Mouse (Mus musculus) left cerebral cortex, adult 8-10 months (tissue): ENCODE measurements around the gene Rab43. TPM values are rescaled to one million over a fixed set of nuclear protein-coding genes. Genes with fewer than 3 reads are reported as not detected.
"Not testable (repeated sequence)": the region's sequence is repeated elsewhere in the genome, so short reads cannot be mapped to it uniquely, and the experiment has no call there.

Experiments
- DNase-seq, 2 experiments: peaks; one replicate each; pipeline ENCODE4 v3.0.0; 2022; ENCODE audit warnings: low spot score in 2 of 2
- total RNA-seq, 4 experiments: library from RNA; stranded (reverse); gene quantifications; 2 replicates each; pipeline ENCODE4 v1.2.4; 2022

The Rab43 gene
- total RNA-seq, 4 experiments from 2014 or later: 14.4 to 22.1 (median 16.7) TPM

DNA sequence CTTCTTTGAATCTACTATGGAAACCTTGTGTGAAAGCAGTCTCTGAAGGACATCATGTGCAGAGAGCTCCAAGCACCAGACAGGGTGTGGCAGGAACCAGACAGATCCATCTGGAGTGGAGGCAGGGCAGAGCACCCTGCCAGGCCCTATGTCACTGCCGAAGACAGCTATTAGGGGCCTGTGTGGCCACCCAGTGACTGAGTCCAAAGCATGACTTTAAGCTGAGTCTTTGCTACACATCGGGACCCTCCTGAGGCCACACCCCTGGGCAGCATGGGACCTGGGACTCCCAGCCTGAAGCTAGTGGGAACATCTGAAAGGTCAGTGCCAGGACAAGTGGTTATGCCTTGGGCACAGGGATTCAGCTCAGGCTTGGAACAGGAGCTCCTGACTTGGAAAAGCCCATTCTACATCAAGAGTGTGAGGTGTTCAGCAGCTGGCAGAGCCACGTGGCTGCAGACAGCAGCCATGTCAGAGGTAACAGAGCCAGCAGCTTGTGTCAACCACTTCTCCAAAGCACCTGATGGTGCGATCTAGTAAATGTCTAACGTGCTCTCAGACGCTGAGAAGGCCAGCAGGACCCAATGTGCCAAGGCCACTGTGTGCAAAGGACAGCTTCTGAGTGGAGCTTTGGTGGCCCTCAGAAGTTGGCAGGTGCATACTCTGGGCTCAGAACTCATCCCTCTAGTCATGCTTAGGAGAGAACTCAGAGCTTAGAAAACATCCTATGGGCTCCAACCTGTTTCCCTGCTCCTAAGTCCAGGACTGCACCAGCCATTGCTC is 24.7 kb downstream of the Rab43 start:
- no peak for DNase-seq

DNA sequence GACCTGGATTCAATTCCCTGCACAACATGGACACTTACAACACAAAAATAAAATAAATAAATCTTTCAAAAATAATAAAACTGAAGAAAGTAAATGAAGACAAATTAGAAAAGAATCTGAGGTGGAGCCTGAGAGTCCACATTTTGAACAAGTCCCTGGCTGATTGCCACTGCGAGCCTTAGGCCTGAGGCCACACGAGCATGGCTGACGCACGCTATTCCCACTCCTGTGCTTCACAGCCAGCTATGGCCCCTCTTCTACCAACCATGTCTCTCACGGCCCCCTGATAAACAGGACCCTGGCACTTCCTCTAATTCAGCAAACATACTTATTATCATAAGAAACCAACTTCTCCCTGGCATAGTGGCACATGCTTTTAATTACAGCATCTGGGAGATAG is 25.3 kb downstream of the Rab43 start:
- DNase-seq: no peak

DNA sequence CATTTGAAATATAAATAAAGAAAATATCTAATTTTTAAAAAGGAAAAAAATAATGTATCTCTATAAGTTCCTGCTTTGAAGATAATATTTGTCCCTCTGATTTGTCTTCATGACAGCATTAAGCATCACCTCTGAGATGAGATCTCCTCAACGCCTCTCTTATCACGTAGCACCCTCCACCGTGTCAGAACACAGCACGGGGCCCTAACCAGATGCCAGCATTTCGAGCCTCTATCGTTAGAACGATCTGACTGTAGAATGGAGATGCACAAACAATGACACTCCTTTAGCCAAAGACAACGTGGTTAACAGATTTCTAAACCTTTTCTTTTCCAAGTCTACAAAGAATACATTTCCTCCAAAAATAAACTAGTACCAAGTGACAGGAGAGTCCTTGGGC is 27.9 kb downstream of the Rab43 start:
- DNase-seq: no peak

DNA sequence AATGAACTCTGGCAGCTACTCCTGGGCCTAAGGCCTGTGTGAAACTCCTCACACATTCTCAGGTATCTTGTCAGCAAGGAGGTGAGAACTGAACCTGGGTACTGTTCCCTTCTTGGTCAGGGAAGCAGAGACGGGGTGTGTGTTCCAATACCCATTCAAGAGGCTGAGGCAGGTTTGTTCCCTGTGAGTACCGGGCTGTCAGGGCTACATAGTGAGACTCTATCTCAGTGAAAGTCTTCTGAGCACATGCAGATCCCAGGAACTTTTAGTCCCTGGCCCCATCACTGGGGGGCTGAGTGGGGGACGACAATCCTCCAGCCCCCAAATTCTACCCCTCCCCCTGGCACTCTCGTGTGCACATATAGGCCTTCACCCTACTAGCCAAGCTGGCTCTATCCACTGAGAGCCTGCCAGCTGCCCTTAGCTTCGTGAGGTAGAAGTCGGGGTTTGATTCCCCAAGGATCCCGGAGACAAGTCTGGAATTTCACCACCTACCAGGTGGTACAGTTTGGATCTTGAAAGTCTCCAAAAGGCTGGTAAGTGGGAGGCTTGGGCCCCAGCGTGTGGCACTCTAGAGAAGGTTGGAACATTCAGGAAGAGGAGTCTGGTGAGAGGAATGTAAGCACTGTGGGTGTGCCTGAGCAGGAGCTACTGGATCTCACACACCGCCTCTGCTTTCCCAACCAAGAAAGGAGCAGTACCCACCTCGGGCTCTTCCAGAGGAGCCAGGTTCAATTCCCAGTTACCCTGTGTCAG is 31.2 kb downstream of the Rab43 start:
- DNase-seq: no peak

DNA sequence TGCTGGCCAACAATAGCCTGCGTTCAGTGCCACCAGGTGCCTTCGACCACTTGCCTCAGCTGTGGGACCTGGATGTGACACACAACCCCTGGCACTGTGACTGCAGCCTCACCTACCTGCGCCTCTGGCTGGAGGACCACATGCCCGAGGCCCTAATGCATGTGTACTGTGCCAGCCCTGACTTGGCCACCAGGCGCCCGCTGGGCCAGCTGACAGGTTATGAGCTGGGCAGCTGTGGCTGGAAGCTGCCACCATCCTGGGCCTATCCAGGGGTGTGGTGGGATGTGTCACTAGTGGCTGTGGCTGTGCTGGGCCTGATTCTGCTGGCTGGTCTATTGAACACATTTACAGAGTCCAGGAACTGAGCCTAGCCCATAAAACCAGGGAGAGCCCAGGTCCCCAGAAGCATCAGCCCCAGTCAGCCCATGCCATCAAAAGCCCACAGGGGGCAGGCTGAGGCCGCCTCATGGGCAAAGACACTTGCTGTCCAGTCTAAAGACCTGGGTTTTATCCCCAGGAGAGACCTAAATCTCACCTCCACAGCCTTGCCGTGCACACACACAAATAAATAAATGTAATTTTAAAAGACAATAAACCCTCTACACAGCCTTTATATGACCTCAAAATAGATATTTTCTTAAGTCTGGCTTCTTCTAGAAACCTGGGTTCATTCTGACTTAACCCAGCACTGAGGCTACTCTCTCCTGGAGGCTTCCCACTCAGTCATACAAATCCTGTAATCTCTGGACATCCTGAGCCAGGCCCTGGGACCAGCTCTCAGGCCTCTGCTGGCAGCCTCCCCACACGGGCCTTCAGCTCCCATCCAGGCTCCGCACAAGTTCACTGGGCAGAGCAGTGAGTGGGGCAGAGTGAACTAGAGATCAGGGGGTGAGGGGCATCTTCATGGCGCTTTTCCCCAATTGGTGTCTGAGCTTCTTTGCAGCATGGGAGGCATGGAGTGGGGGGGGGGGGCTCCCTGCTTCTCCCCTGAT is 32.5 kb downstream of the Rab43 start:
- no peak for DNase-seq

DNA sequence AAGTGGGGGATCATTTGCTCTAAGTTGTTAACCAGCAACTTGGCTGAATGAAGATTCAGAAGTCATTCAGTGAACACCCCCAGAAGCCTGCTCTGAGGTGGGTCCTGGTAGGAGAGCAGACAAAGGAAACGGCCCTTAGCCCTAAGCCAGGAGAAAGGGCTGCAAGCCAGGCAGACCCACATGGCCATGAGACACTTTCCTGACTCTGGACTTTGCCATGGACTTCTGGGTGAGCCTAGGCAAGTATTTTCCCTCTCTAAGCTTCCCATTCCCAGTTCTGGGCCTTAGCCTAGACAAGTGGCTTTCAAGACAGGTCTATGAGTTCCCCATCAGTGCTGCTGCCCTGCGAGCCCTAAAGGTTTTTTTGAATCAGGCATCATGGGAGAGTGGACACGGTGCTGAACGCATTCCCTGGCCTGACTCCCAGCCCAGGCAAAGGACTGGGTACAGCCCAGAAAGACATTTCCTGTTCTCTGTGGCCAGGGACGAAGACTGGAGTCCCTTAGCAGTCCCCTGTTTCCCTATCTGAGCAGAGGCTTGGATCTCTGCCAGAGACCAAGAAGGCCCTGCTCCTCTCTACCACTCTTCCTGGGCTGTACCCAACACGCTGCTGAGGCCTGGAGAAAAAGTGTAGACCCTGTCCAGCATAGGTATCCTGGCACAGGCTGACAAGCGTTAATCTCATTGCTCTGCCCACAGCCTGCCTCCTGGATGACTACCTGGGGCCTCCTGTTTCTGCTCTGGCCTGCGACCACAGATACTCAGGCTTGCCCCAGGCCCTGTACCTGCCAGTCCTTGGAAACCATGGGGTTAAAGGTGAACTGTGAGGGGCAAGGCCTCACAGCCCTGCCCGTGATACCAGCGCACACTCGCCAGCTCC is 33.4 kb downstream of the Rab43 start:
- no peak for DNase-seq

DNA sequence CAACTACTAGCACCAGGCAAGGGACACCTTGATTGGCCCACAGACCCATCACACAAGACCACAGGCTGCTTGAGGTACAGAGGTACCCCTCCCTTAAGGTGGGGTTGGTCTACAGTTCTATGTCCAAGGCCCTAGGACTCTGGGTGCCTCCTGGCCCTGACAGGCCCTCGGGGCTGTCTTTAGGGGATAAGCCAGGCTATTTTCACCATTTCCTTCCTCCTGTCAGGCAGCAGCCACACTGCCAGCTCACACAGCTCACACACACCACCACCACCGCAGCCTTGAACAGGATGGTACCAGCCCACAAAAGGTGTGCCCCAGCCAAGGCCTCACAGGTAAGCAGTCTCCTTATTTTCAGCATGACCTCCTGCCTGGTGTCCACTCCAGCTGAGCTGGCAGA is 34.1 kb downstream of the Rab43 start, which contains the start of gene Gp9:
Gene Gp9 (plus strand): TSS at position 231 of the 400 bp plus-strand sequence.
- no peak for DNase-seq

DNA sequence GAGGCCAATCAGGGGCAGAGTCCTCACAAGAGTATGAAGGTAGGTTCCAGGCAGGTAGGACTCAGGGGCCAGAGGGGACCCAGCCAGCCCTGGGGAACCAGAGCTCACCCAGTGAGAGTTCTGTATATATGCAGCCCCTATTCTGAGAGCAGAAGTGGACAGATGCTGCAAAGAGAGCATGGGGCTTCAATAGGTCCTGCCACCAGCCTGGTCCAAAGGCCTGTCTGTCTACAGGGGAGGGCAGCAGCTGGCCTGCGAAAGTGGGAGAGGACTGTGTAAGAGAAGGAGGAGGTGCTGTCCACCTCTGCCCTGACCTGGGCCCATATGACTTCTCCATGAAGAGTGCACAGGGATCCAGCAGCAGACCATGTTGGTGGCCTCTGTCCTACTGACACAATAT is 35.3 kb downstream of the Rab43 start:
- no peak for DNase-seq

DNA sequence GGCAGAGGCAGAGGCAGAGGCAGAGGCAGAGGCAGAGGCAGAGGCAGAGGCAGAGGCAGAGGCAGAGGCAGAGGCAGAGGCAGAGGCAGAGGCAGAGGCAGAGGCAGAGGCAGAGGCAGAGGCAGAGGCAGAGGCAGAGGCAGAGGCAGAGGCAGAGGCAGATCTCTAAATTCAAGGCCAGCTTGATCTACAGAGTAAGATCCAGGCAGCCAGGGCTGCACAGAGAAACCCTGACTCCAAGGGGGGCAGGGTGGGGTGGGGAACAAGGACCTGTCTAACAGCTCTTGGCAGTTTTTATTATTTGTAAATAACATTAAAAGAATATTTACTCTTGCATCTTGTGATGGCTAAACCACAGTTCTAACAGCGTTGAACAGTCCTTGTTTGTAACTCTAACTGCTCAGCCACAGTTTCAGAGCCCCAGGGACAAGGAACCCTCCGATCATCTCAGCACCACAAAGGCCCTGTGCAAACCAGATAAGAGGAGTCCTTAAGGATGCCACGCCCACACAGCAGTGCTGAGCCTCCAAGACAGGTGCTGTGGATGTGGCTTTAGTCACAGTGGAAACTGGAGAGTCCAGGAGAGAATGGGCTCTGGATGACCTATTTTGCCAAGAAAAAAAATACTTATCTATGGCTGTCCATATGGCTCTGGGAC is 36.2 kb downstream of the Rab43 start:
- DNase-seq: no peak

DNA sequence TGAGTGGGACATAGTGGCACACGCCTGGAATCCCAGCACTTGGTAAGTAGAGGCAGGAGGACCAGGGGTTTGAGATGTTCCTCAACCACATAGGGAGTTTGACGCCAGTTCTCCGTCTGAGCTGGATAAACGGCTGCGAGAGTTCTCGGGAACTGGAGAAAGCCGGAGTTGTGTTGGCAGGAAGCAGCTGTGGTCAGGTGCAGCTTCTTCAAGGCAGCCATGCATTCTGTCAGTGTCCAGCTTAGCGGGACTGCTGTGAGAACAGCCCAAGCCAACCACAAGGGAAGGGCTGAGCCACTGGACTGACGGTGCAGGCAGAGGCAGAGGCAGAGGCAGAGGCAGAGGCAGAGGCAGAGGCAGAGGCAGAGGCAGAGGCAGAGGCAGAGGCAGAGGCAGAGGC is 37.1 kb downstream of the Rab43 start:
- DNase-seq: no peak

DNA sequence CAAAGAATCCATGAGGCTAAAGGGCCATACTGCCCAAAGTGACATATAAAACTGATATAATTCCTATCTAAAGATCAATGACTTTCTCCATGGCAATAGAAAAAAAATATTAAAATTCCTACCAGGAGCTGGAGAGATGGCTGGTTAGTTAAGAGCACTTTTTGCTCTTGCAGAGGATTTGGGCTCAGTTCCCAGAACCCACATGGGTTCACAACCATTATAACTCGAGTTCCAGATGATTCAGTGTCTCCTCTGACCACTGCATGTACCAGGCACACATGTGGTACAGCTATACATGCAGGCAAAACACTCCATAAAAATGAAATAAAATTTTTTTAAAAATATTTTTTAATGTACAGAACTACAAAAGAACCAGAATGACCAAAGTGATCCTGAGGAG is 37.5 kb downstream of the Rab43 start:
- no peak for DNase-seq

DNA sequence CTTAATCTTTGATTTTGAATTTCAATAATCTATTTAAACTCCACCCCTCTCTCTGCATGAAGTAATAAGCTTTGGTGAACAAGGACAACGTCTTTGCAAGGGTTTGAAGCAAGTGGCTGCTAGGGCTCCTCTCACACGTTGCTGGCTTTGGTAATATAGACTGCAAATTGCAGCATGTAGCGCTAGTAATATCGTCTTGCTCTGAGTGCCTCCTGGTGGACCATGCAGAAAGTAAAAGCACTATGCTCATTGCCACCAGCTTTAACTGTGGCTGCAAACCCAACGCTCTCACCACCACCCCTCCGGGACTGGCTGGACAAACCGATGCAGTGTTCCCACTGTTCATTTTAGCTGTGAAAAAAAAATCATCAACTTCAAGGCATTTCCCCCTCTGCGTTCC is 41.3 kb downstream of the Rab43 start:
- DNase-seq: no peak

DNA sequence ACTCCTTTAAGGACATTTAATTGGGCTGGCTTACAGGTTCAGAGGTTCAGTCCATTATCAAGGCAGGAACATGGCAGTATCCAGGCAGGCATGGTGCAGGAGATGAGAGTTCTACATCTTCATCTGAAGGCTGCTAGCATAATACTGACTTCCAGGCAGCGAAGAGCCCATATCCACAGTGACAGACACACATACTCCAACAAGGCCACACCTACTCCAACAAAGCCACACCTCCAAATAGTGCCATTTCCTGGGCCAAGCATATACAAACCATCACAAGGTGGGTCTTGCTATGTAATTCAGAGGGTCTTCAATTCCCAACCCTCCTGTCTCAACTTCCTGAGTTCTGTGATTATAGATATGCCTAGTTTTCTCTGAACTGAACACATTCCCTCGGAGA is 47.7 kb downstream of the Rab43 start:
- not testable (repeated sequence) for DNase-seq

DNA sequence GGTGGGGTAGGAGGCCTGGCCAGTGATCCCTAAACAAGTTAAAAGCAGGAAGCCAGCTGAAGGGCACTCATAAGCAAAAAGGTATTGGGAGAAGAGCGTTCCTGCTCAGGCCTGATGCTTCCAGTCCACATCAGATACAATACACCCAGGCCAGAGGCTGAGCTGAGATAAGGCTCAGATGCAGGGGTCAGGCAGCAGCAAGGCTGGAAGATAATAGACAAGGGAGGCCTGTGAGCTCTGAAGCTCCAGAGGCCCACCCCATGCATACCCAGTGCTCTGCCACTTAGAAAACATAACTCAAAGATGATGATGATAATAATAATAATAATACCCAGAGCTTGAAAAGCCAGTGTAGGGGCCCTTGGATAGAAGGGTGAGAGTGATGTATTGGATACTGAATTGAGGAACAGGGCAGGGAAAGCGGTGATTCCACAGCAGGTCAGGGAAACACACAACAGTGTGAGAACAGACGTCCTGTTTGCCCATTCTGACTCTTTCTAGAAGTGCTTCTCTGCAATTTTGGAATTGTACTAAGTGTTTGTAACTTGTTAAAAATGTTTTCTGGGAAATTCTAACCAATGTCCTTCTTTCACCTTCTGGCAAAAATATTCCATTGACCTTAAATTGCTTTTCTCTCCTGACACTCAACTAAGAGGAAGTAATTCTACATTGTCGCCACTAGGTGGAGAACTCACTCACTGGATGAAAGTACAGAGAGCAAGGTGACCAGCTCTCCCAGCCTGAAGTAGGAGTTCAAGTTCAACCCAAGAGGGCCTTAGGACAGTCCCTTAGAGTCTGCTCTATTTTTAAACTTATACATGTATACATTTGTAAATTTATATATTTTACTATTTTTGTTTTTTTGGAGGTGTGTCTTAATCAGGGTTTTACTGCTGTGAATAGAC is 48.3 kb downstream of the Rab43 start:
- DNase-seq: no peak

DNA sequence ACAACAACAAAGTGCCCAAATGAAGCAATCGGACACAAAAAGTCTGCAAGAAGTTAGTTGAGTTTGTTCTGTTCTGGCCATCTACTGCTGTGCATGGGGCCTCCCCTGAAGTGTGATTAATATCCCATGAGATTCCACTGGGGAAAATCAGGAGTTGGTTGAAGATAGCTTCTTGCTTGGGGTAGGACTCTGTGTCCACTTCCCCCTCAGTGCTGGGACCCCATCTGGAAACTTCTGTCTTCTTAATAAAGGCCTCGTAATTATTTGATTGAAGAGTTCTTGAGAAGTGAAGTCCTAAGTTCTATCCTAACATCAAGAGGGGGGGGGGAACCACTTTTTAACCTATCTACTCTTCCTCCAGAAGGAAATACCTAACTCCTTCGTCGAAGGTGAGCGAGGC is 49.8 kb downstream of the Rab43 start:
- DNase-seq: no peak

DNA sequence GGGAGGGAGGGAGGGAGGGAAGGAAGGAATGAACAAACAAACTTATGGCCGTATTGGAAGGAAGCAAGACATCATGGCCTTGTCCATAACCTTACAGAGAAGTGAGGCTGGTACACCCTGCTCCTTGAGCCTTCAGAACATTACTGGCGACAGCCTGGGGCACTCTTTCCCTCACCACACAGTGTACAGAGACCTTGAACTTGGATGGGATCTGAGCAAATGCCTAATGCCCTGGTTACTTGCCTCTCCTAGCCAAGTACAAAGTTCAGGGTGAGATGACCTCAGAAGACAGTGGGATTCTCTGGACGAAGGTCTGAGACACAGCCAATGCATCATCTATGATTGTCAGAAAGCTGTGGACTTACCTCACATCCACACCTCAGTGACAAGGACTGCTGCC is 52.1 kb downstream of the Rab43 start:
- DNase-seq: no peak

DNA sequence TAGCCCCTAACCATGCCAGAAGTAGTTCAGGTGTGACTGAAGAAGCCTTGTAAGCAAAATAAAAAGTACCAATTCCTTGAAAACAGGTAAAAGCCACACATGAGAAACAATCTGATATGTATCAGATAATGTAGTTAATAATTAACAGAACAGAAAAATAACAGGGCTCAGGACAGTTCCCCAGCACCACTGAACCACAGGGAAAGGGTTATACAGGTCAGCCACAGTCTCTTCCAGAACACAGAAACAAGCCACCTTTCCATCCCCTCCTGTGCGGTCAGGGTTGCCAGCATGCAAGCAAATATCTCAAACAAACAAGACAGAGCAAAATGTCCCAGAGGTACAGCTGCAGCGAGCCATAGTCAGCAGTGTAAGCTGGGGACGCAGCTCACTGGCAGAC is 52.6 kb downstream of the Rab43 start:
- no peak for DNase-seq

DNA sequence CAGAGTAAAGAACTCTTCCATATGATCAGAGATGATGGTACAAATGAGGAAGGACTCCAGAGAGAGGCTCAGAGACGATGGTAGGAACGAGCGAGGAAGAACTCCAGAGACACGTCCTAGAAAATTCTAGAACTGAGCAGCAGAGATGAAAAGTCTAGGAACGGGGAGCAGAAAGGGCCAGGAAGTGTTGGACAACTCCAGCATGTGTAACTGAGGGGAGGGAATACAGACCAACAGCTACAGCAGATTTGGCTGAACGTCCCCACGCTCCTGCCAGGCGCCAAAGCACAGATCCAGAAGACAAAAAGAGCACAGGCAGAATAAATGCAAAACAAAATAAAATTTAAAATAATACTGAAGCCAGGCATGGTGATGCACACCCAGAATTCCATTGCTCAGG is 55.1 kb downstream of the Rab43 start:
- no peak for DNase-seq

DNA sequence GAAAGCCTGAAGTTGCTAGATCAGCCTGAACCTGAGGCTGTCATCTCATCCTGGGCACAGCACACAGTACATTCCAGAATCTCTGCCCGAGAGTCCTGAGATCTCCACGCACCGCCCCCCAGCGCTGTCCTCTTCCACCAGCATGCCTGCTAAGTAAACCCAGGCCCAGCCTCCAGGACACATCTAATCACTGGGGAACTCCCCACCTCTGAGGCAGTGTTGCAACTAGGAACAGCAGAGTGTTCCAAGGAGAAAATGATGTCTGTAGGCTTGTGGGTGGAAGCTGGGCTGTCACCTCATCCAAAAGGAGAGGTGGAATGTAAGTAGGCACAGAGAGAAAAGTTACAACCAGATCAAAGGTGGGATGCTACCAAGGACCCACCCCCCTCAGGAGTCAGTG is 56.8 kb downstream of the Rab43 start:
- DNase-seq: no peak
